10 mouse cellular contexts compared by ENCODE assay signal in genomic region chr12:91668529-91669245, GRCm38 (mm10).
DNase-seq lines count a peak whose midpoint lies in the region; ATAC-seq and TF ChIP-seq lines count a peak whose summit lies in the region.
"Had no signal": no experiment of that assay in that cellular context is flagged by ENCODE, and none has a peak within 500 bp of the region (broad histone marks: within the 10 kb centered on the region; RNA-seq: fewer than 3 reads in every experiment).

No protein-coding gene starts in this region.

- H3K27ac ChIP-seq in lung, embryonic 14.5 days (ENCODE audit: low read depth): no peak overlapping the region
- H3K27ac ChIP-seq: hindbrain, embryonic 14.5 days; limb, embryonic 12.5 days had no signal

- no peak overlapping the region for H3K4me3 ChIP-seq in lung, embryonic 14.5 days (ENCODE audit: low read depth, low read length)
- H3K4me3 ChIP-seq in lung, adult 2 months (replicated peaks; ENCODE audit: extremely low read depth, low read depth, low read length): no peak overlapping the region
- H3K4me3 ChIP-seq: limb, embryonic 12.5 days had no signal

- H3K27me3 ChIP-seq in lung, embryonic 14.5 days (ENCODE audit: insufficient read depth, low read length): no peaks in the 10 kb centered on the region
- H3K27me3 ChIP-seq: limb, embryonic 12.5 days had no signal

- H3K9me3 ChIP-seq in lung, embryonic 14.5 days (ENCODE audit: low read depth, low read length): no peaks in the 10 kb centered on the region
- H3K9me3 ChIP-seq: limb, embryonic 12.5 days had no signal

- no peaks in the 10 kb centered on the region for H3K4me1 ChIP-seq in lung, embryonic 14.5 days (ENCODE audit: insufficient read depth)
- no peaks in the 10 kb centered on the region; the same call in 1 of the 2 replicates for H3K4me1 ChIP-seq in lung, adult 2 months (ENCODE audit: control insufficient read depth, insufficient read depth, low read length)

- WGBS in lung, embryonic 14.5 days: 44% methylated on average over 16 of the region's 16 CpGs
- 34% methylated on average over 16 of the region's 16 CpGs for WGBS in lung, adult 2 months

- no peak for TF ChIP-seq CTCF in lung, embryonic 14.5 days (IDR thresholded peaks at IDR 0.05; ENCODE audit: low read depth)
- TF ChIP-seq CTCF in lung, adult 2 months (IDR thresholded peaks at IDR 0.05; ENCODE audit: insufficient read depth, low read length): no peak

- TF ChIP-seq POLR2A in lung, adult 2 months (IDR thresholded peaks at IDR 0.05; ENCODE audit: borderline replicate concordance, extremely low read depth, low read depth, low read length): no peak

- ATAC-seq in lung, embryonic 14.5 days (ENCODE audit: insufficient read depth): peak; percentile 75; the same call in 1 of the 2 replicates

- no peaks in the 10 kb centered on the region for H3K36me3 ChIP-seq in lung, embryonic 14.5 days (ENCODE audit: insufficient read depth)
- H3K36me3 ChIP-seq: limb, embryonic 12.5 days had no signal

- no peak overlapping the region for H3K4me2 ChIP-seq in lung, embryonic 14.5 days
- H3K4me2 ChIP-seq: hindbrain, embryonic 14.5 days; limb, embryonic 12.5 days had no signal

- no peak overlapping the region for H3K9ac ChIP-seq in lung, embryonic 14.5 days
- H3K9ac ChIP-seq: hindbrain, embryonic 14.5 days; limb, embryonic 12.5 days had no signal

- peak; percentile 40 for DNase-seq in lung, embryonic 14.5 days
- no peak for DNase-seq in lung, adult 2 months
- DNase-seq in liver: peak; percentile 55
- DNase-seq in monocyte, adult 2 months (ENCODE audit: low read depth in 1 of 2, low spot score in 2 of 2): peak; percentile 29 to 68
- DNase-seq in thymus, postnatal 4 days: peak; percentile 60
- DNase-seq in frontal cortex, postnatal 14 days (ENCODE audit: low spot score in 2 of 2): no peak
- no peak for DNase-seq in left cerebral cortex, adult 8-10 months (ENCODE audit: low spot score in 2 of 2)
- no peak for DNase-seq in right cerebral cortex, postnatal 10 days (ENCODE audit: low spot score in 2 of 2)

Comparison
In these comparisons a context has a peak if more than half of its experiments do, and no peak if none do; other contexts are left out.
1. DNase-seq: peak in lung, embryonic 14.5 days (single experiment), liver (single experiment), monocyte, adult 2 months (2 of 2) and thymus, postnatal 4 days (single experiment); none in lung, adult 2 months (single experiment), frontal cortex, postnatal 14 days (0 of 2), left cerebral cortex, adult 8-10 months (0 of 2) and right cerebral cortex, postnatal 10 days (0 of 2).